Comparison of ENCODE assay signal across 23 mouse cellular contexts in the genomic region with DNA sequence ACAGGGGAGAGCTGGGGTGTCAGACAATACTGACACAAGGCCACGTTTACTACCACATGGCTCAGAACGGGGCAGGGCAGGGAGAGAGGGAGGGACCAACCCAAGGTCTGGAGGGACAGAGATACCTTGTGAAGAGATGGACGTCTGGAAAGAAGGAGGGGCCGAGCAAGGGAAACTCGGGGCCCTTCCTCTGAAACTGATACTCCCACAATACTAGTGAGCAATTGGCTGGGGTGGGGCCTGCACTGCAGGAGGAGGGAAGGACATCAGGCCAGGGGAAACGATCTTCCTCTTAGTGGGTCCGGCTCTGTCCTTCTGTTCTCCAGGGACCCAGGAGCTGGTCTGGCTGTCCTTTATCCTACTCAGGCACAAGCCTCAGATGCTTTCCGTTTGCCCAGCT. TPM values are rescaled to one million over a fixed set of nuclear protein-coding genes. Genes with fewer than 3 reads are reported as not detected.
A peak's percentile ranks its signal among the peaks of the same experiment; 100 is the strongest.
DNase-seq lines count a peak whose midpoint lies in the region; ATAC-seq and TF ChIP-seq lines count a peak whose summit lies in the region.
"Had no signal": no experiment of that assay in that cellular context is flagged by ENCODE, and none has a peak within 500 bp of the region (broad histone marks: within the 10 kb centered on the region; RNA-seq: fewer than 3 reads in every experiment).

No protein-coding gene starts in this region.

- H3K4me3 ChIP-seq in heart, embryonic 13.5 days = no peak overlapping the region
- no peak overlapping the region for H3K4me3 ChIP-seq in kidney, embryonic 15.5 days (replicated peaks)
- no peak overlapping the region for H3K4me3 ChIP-seq in stomach, postnatal 0 days (ENCODE audit: low read depth, low read length)
- H3K4me3 ChIP-seq: erythroblast, embryonic 14.5 days; hindbrain, embryonic 15.5 days; liver, embryonic 15.5 days; stomach, embryonic 15.5 days had no signal

- H3K36me3 ChIP-seq in heart, embryonic 13.5 days = no peaks in the 10 kb centered on the region
- H3K36me3 ChIP-seq in kidney, embryonic 15.5 days = no peaks in the 10 kb centered on the region
- no peaks in the 10 kb centered on the region for H3K36me3 ChIP-seq in stomach, postnatal 0 days (ENCODE audit: control insufficient read depth, insufficient read depth, low read length)
- H3K36me3 ChIP-seq: hindbrain, embryonic 15.5 days; liver, embryonic 15.5 days; stomach, embryonic 15.5 days had no signal

- WGBS in heart, embryonic 13.5 days = 53% methylated on average over 8 of the region's 8 CpGs
- 28% methylated on average over 8 of the region's 8 CpGs for WGBS in kidney, embryonic 15.5 days
- 48% methylated on average over 8 of the region's 8 CpGs for WGBS in stomach, postnatal 0 days

- TF ChIP-seq EP300 in stomach, postnatal 0 days (optimal IDR thresholded peaks at IDR 0.05) = no peak

- H3K27me3 ChIP-seq in heart, embryonic 13.5 days (replicated peaks) = no peaks in the 10 kb centered on the region
- no peaks in the 10 kb centered on the region for H3K27me3 ChIP-seq in kidney, embryonic 15.5 days
- no peaks in the 10 kb centered on the region for H3K27me3 ChIP-seq in stomach, postnatal 0 days (ENCODE audit: control insufficient read depth, insufficient read depth, low read length)
- H3K27me3 ChIP-seq: hindbrain, embryonic 15.5 days; stomach, embryonic 15.5 days had no signal

- H3K9me3 ChIP-seq in heart, embryonic 13.5 days = no peaks in the 10 kb centered on the region
- H3K9me3 ChIP-seq in kidney, embryonic 15.5 days (replicated peaks) = no peaks in the 10 kb centered on the region
- no peaks in the 10 kb centered on the region for H3K9me3 ChIP-seq in stomach, postnatal 0 days (ENCODE audit: control insufficient read depth, low read length)
- H3K9me3 ChIP-seq: hindbrain, embryonic 15.5 days; liver, embryonic 15.5 days; stomach, embryonic 15.5 days had no signal

- ATAC-seq in heart, embryonic 13.5 days (ENCODE audit: extremely low read depth, insufficient number of reproducible peaks, low FRiP score, low TSS enrichment) = no peak
- 0 out of 2 replicates have a peak, but pooled peaks have one; percentile 35 for ATAC-seq in kidney, embryonic 15.5 days (replicated peaks; ENCODE audit: low FRiP score)
- no peak for ATAC-seq in stomach, postnatal 0 days (ENCODE audit: low FRiP score, low TSS enrichment)
- ATAC-seq: forebrain, embryonic 14.5 days; lung, postnatal 0 days had no signal

- H3K27ac ChIP-seq in heart, embryonic 13.5 days (replicated peaks) = peak overlapping the region; percentile 99
- no peak overlapping the region for H3K27ac ChIP-seq in kidney, embryonic 15.5 days
- H3K27ac ChIP-seq in stomach, postnatal 0 days (replicated peaks) = peak overlapping the region; percentile 25; the same call in 1 of the 2 replicates
- H3K27ac ChIP-seq: hindbrain, embryonic 15.5 days; liver, embryonic 15.5 days had no signal

- TF ChIP-seq CTCF in stomach, postnatal 0 days (IDR thresholded peaks at IDR 0.05; ENCODE audit: low read depth) = no peak

- DNase-seq in adrenal gland, postnatal 14 days = peak; percentile 56
- DNase-seq in adrenal gland, adult 18-20 months (ENCODE audit: low spot score in 2 of 2) = no peak
- DNase-seq in heart, adult 18-20 months = no peak
- DNase-seq in kidney, postnatal 36 days = no peak
- DNase-seq in stomach, postnatal 0 days (ENCODE audit: low spot score) = no peak
- no peak for DNase-seq in neural tube, embryonic 10.5 days (ENCODE audit: extremely low spot score, low spot score)
- DNase-seq: cerebellum, postnatal 14 days; kidney, adult 8-10 months; kidney, postnatal 4 days; midbrain, embryonic 14.5 days; thymus, postnatal 36 days had no signal

- peak overlapping the region; percentile 66 for H3K9ac ChIP-seq in heart, embryonic 13.5 days
- H3K9ac ChIP-seq in kidney, embryonic 15.5 days = no peak overlapping the region
- H3K9ac ChIP-seq in stomach, postnatal 0 days (ENCODE audit: low read length) = no peak overlapping the region
- H3K9ac ChIP-seq: hindbrain, embryonic 15.5 days; liver, embryonic 15.5 days; stomach, embryonic 15.5 days had no signal

- peaks cover 48% of the 10 kb centered on the region for H3K4me1 ChIP-seq in heart, embryonic 13.5 days
- peaks cover 14% of the 10 kb centered on the region; the same call in 1 of the 2 replicates for H3K4me1 ChIP-seq in kidney, embryonic 15.5 days
- no peaks in the 10 kb centered on the region for H3K4me1 ChIP-seq in stomach, postnatal 0 days (replicated peaks; ENCODE audit: control insufficient read depth, insufficient read depth)
- H3K4me1 ChIP-seq: liver, embryonic 15.5 days had no signal

- no peak overlapping the region for H3K4me2 ChIP-seq in heart, embryonic 13.5 days
- H3K4me2 ChIP-seq in kidney, embryonic 15.5 days = no peak overlapping the region
- no peak overlapping the region for H3K4me2 ChIP-seq in stomach, postnatal 0 days (replicated peaks; ENCODE audit: low read depth)
- H3K4me2 ChIP-seq: hindbrain, embryonic 15.5 days; liver, embryonic 15.5 days; stomach, embryonic 15.5 days had no signal

RNA-seq across cellular contexts. Expression of a gene that starts 1.1 kb away (rescaled TPM):
- 0.23 and 0.37 TPM in 2 replicates for total RNA-seq in adrenal gland, postnatal 14 days (2021)
- 1 to 10 TPM in 1 of 2 experiments, under 1 TPM in 1; 0.10 to 7.1 TPM for total RNA-seq in adrenal gland, adult 18-20 months (2021)
- 0.39 and 0.42 TPM in 2 replicates for polyA plus RNA-seq in heart, embryonic 13.5 days (2015; fragmentation: Nextera tagmentation; extraction: Ambion mirVana)
- under 1 TPM; 0.27 to 0.28 TPM for total RNA-seq in heart, adult 18-20 months (2021)
- polyA plus RNA-seq in kidney, embryonic 15.5 days (2015; fragmentation: Nextera tagmentation; extraction: Ambion mirVana) = 0.23 TPM in 1 of 2 replicates, not detected in the other
- polyA plus RNA-seq in stomach, postnatal 0 days (2015; fragmentation: Nextera tagmentation; extraction: Ambion mirVana) = 106 and 139 TPM in 2 replicates
- total RNA-seq: megakaryocyte, adult 5-6 weeks had no signal
- polyA plus RNA-seq: erythroblast, embryonic 14.5 days had no signal

RNA-seq across cellular contexts. Expression of a gene that starts 16.4 kb away (rescaled TPM):
- not detected in 2 replicates for total RNA-seq in adrenal gland, postnatal 14 days (2021)
- total RNA-seq in adrenal gland, adult 18-20 months (2021) = not detected
- polyA plus RNA-seq in heart, embryonic 13.5 days (2015; fragmentation: Nextera tagmentation; extraction: Ambion mirVana) = not detected in 2 replicates
- total RNA-seq in heart, adult 18-20 months (2021) = not detected
- polyA plus RNA-seq in kidney, embryonic 15.5 days (2015; fragmentation: Nextera tagmentation; extraction: Ambion mirVana) = 0.13 TPM in 1 of 2 replicates, not detected in the other
- polyA plus RNA-seq in stomach, postnatal 0 days (2015; fragmentation: Nextera tagmentation; extraction: Ambion mirVana) = 234 and 311 TPM in 2 replicates
- total RNA-seq: gastrocnemius, postnatal 4 days; layer of hippocampus, postnatal 10 days; megakaryocyte, adult 5-6 weeks had no signal
- polyA plus RNA-seq: erythroblast, embryonic 14.5 days; forebrain, embryonic 14.5 days; hindbrain, embryonic 15.5 days; liver, embryonic 15.5 days; lung, postnatal 0 days; midbrain, embryonic 14.5 days; spleen, adult 2 months had no signal

RNA-seq across cellular contexts. Expression of a gene that starts 17.9 kb away (rescaled TPM):
- total RNA-seq in adrenal gland, postnatal 14 days (2021) = not detected in 2 replicates
- not detected for total RNA-seq in adrenal gland, adult 18-20 months (2021)
- 0.90 and 1.5 TPM in 2 replicates for polyA plus RNA-seq in heart, embryonic 13.5 days (2015; fragmentation: Nextera tagmentation; extraction: Ambion mirVana)
- total RNA-seq in heart, adult 18-20 months (2021) = not detected
- 0.94 and 1.5 TPM in 2 replicates for polyA plus RNA-seq in kidney, embryonic 15.5 days (2015; fragmentation: Nextera tagmentation; extraction: Ambion mirVana)
- polyA plus RNA-seq in stomach, postnatal 0 days (2015; fragmentation: Nextera tagmentation; extraction: Ambion mirVana) = 66.1 and 66.8 TPM in 2 replicates
- total RNA-seq: gastrocnemius, postnatal 4 days; layer of hippocampus, postnatal 10 days; megakaryocyte, adult 5-6 weeks had no signal
- polyA plus RNA-seq: lung, postnatal 0 days had no signal

RNA-seq across cellular contexts. Expression of a gene that starts 34.0 kb away (rescaled TPM):
- 12.0 and 14.3 TPM in 2 replicates for total RNA-seq in adrenal gland, postnatal 14 days (2021)
- 1 to 10 TPM; 6.3 to 6.7 TPM for total RNA-seq in adrenal gland, adult 18-20 months (2021)
- polyA plus RNA-seq in heart, embryonic 13.5 days (2015; fragmentation: Nextera tagmentation; extraction: Ambion mirVana) = 12.3 and 14.6 TPM in 2 replicates
- total RNA-seq in heart, adult 18-20 months (2021) = 1 to 10 TPM; 1.9 to 4.0 TPM
- 19.9 and 21.7 TPM in 2 replicates for polyA plus RNA-seq in kidney, embryonic 15.5 days (2015; fragmentation: Nextera tagmentation; extraction: Ambion mirVana)
- polyA plus RNA-seq in stomach, postnatal 0 days (2015; fragmentation: Nextera tagmentation; extraction: Ambion mirVana) = 7.1 and 7.4 TPM in 2 replicates

RNA-seq across cellular contexts. Expression of a gene that starts 34.2 kb away (rescaled TPM):
- total RNA-seq in adrenal gland, postnatal 14 days (2021) = 19.9 and 21.4 TPM in 2 replicates
- 1 to 10 TPM; 3.0 to 3.7 TPM for total RNA-seq in adrenal gland, adult 18-20 months (2021)
- 48.8 and 53.2 TPM in 2 replicates for polyA plus RNA-seq in heart, embryonic 13.5 days (2015; fragmentation: Nextera tagmentation; extraction: Ambion mirVana)
- 1 to 10 TPM; 1.5 to 2.1 TPM for total RNA-seq in heart, adult 18-20 months (2021)
- 69.5 and 71.7 TPM in 2 replicates for polyA plus RNA-seq in kidney, embryonic 15.5 days (2015; fragmentation: Nextera tagmentation; extraction: Ambion mirVana)
- polyA plus RNA-seq in stomach, postnatal 0 days (2015; fragmentation: Nextera tagmentation; extraction: Ambion mirVana) = 32.7 and 34.5 TPM in 2 replicates
